Mouse (Mus musculus): ENCODE measurements around the gene Gm10647. TPM values are rescaled to one million over a fixed set of nuclear protein-coding genes. Genes with fewer than 3 reads are reported as not detected.

The Gm10647 gene
- total and polyA plus RNA-seq, 3 experiments: 0.22 TPM; not detected in 2

GRCm38 (mm10) chr9:66834318-66835096 is 37.7 kb downstream of the Gm10647 start, which contains the start of gene Aph1c:
Aph1c (minus strand) TSS chr9:66834726.
- Histone ChIP-seq H3K4me3 (ENCODE audit: low read depth, low read length) (peak within 1 kb of the TSS; percentile 71), H3K27me3 (ENCODE audit: insufficient read depth, low read length) (peaks cover 6% of the 10 kb centered on the region; the same call in 1 of the 2 replicates), H3K4me1 (ENCODE audit: insufficient read depth, low read depth, low read length) (peaks cover 18% of the 10 kb centered on the region), H3K9me3 (replicated peaks) (no peaks in the 10 kb centered on the region), H3K36me3 (replicated peaks) (peaks cover 4% of the 10 kb centered on the region)
- ATAC-seq (ENCODE audit: extremely low read depth, insufficient number of reproducible peaks, low FRiP score, poor library complexity, severe bottlenecking) (peak; percentile 90), DNase-seq (ENCODE audit: low spot score) (peak; percentile 80)
- TF ChIP-seq POLR2AphosphoS5 (IDR thresholded peaks at IDR 0.05; ENCODE audit: insufficient replicate concordance, low read depth, low read length): no peak
- TF ChIP-seq TAL1 (conservative IDR thresholded peaks at IDR 0.05; ENCODE audit: low read depth, low read length): no peak
- TF ChIP-seq CTCF (IDR thresholded peaks at IDR 0.05; ENCODE audit: low read depth, low read length): no peak

DNA sequence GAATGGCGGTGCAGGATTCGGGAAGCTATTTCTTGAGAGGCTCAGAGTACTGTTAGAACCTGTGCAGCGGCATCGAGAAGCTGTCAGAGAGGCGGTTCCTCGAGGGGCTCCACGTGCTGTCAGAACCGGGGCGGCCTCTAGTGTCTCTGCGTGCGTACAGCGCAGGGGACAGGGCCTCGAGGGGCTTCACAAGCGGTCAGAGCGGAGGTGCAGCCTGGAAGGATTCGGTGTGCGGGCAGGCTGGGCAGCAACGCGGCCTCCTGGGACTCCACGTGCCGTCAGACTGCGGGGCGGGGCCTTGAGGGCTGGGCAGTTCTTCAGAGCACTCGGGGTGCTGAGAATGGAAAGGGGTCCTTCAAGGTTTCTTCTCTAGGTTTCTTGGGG is 38.2 kb downstream of the Gm10647 start:
- Histone ChIP-seq H3K9me3 (replicated peaks) (no peaks in the 10 kb centered on the region), H3K4me3 (ENCODE audit: low read depth, low read length) (peak overlapping the region; percentile 71), H3K36me3 (replicated peaks) (peaks cover 9% of the 10 kb centered on the region), H3K27me3 (ENCODE audit: insufficient read depth, low read length) (peaks cover 6% of the 10 kb centered on the region; the same call in 1 of the 2 replicates), H3K4me1 (ENCODE audit: insufficient read depth, low read depth, low read length) (peaks cover 18% of the 10 kb centered on the region)
- TF ChIP-seq TAL1 (conservative IDR thresholded peaks at IDR 0.05; ENCODE audit: low read depth, low read length): no peak
- no peak for TF ChIP-seq CTCF (IDR thresholded peaks at IDR 0.05; ENCODE audit: low read depth, low read length)
- no peak for TF ChIP-seq GATA2 (IDR thresholded peaks at IDR 0.05; ENCODE audit: borderline replicate concordance, low read depth, low read length)
- TF ChIP-seq GATA1 (IDR thresholded peaks at IDR 0.05; ENCODE audit: borderline replicate concordance, low read length): no peak
- TF ChIP-seq POLR2AphosphoS5 (IDR thresholded peaks at IDR 0.05; ENCODE audit: insufficient replicate concordance, low read depth, low read length): no peak
- DNase-seq (ENCODE audit: low spot score) (peak; percentile 15), ATAC-seq (ENCODE audit: extremely low read depth, insufficient number of reproducible peaks, low FRiP score, poor library complexity, severe bottlenecking) (no peak)

- H3K4me3 ChIP-seq (ENCODE audit: low read depth, low read length): no peak overlapping the region
- H3K27me3 ChIP-seq (ENCODE audit: insufficient read depth, low read length): no peaks in the 10 kb centered on the region
- peaks cover 71% of the 10 kb centered on the region for H3K36me3 ChIP-seq (replicated peaks)
- DNase-seq (ENCODE audit: low spot score): no peak
- TF ChIP-seq POLR2AphosphoS5 (IDR thresholded peaks at IDR 0.05; ENCODE audit: insufficient replicate concordance, low read depth, low read length): no peak
- TF ChIP-seq GATA1 (IDR thresholded peaks at IDR 0.05; ENCODE audit: borderline replicate concordance, low read length): no peak
- no peak for TF ChIP-seq CTCF (IDR thresholded peaks at IDR 0.05; ENCODE audit: low read depth, low read length)
- H3K9me3 ChIP-seq (replicated peaks): no peaks in the 10 kb centered on the region
- ATAC-seq (ENCODE audit: extremely low read depth, insufficient number of reproducible peaks, low FRiP score, poor library complexity, severe bottlenecking): no peak
- no peaks in the 10 kb centered on the region for H3K4me1 ChIP-seq (ENCODE audit: insufficient read depth, low read depth, low read length)
Measured at GRCm38 (mm10) chr9:66846822-66847221, 50.0 kb downstream of the Gm10647 start.

Other genes with a start within 250 kb of the Gm10647 start
- gene Usp3, start 203.9 kb upstream of the Gm10647 start, total RNA-seq (2014; fragmentation: Nextera tagmentation): 64.7 and 73.9 TPM in 2 replicates
- 35.5 and 39.7 TPM in 2 replicates for gene Usp3, start 203.9 kb upstream of the Gm10647 start, total RNA-seq (2017)
- gene Usp3, start 203.9 kb upstream of the Gm10647 start, polyA plus RNA-seq (2012): 12.8 and 15.1 TPM in 2 replicates
- gene Car12, start 83.4 kb upstream of the Gm10647 start, total RNA-seq (2014; fragmentation: Nextera tagmentation): not detected in 2 replicates
- gene Car12, start 83.4 kb upstream of the Gm10647 start, total RNA-seq (2017): 0.05 and 0.12 TPM in 2 replicates
- gene Car12, start 83.4 kb upstream of the Gm10647 start, polyA plus RNA-seq (2012): not detected in 2 replicates
- 0.29 and 0.98 TPM in 2 replicates for gene Aph1b, start 1.5 kb upstream of the Gm10647 start, total RNA-seq (2014; fragmentation: Nextera tagmentation)
- gene Aph1b, start 1.5 kb upstream of the Gm10647 start, total RNA-seq (2017): 0.98 and 0.99 TPM in 2 replicates
- gene Aph1b, start 1.5 kb upstream of the Gm10647 start, polyA plus RNA-seq (2012): 0.01 and 0.04 TPM in 2 replicates
- not detected in 2 replicates for gene Aph1c, start 37.7 kb downstream of the Gm10647 start, total RNA-seq (2014; fragmentation: Nextera tagmentation)
- 0.12 and 0.16 TPM in 2 replicates for gene Aph1c, start 37.7 kb downstream of the Gm10647 start, total RNA-seq (2017)
- not detected in 2 replicates for gene Aph1c, start 37.7 kb downstream of the Gm10647 start, polyA plus RNA-seq (2012)
- 40.6 and 44.3 TPM in 2 replicates for gene Rab8b, start 122.6 kb downstream of the Gm10647 start, total RNA-seq (2014; fragmentation: Nextera tagmentation)
- 107 and 121 TPM in 2 replicates for gene Rab8b, start 122.6 kb downstream of the Gm10647 start, total RNA-seq (2017)
- gene Rab8b, start 122.6 kb downstream of the Gm10647 start, polyA plus RNA-seq (2012): 2.5 and 4.9 TPM in 2 replicates
- gene Rps27l, start 149.0 kb downstream of the Gm10647 start, total RNA-seq (2014; fragmentation: Nextera tagmentation): 211 and 212 TPM in 2 replicates
- gene Rps27l, start 149.0 kb downstream of the Gm10647 start, total RNA-seq (2017): 344 and 363 TPM in 2 replicates
- 113 and 208 TPM in 2 replicates for gene Rps27l, start 149.0 kb downstream of the Gm10647 start, polyA plus RNA-seq (2012)
- 10.9 and 14.2 TPM in 2 replicates for gene Lactb, start 178.4 kb downstream of the Gm10647 start, total RNA-seq (2014; fragmentation: Nextera tagmentation)
- gene Lactb, start 178.4 kb downstream of the Gm10647 start, total RNA-seq (2017): 13.4 and 16.4 TPM in 2 replicates
- 4.7 and 7.6 TPM in 2 replicates for gene Lactb, start 178.4 kb downstream of the Gm10647 start, polyA plus RNA-seq (2012)

All from G1E (cell line).